Mouse (Mus musculus) WW6 (cell line): ENCODE data around the gene Klhdc8a.

Experiments used
- DNase-seq: peaks from one replicate; pipeline ENCODE4 v3.0.0-alpha.2; 2013; ENCODE audit warnings: low read depth, low spot score

The Klhdc8a gene

GRCm38 (mm10) chr1:132317413-132317812 lies 19.0 kb downstream of the Klhdc8a start:
- no peak for DNase-seq

- no peak for DNase-seq
These were observed 19.8 kb downstream of the Klhdc8a start for GRCm38 (mm10) chr1:132317894-132318863.

GRCm38 (mm10) chr1:132319242-132319641 lies 20.8 kb downstream of the Klhdc8a start:
- no peak for DNase-seq

DNA sequence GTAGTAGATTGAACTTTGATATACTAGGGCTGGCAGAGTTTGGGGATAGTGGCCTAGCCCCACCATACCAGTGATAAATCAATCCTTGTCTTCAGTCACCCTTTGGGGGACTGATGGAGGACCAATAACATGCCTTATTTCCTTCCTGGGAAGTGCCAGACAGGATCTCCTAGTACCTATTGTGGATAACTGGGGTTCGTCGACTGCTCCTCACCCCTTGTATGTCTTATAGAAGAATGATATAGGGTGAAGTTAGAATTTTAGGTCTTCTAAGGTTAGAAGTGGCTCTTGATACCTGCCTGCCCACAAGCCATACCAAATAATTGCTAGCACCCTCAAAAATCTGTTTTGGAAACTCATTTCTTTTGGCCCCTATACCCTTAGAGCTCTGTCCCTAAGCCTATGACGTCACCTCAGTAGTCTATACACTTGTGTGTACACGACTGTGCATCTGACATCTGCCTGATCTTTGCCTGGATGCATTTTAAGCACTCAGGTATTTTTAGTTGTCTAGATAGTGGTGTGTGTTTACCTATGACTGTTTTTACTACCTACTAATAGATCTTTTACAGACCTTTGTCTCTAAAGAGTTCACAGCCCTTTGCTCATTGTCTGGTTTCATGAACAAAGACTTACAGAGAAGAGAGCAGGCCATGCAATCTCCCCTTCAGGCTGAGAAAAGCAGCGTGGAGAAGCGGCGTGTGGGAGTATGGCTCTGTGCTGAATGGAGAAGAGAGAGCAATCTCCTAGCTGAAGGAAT lies 23.6 kb downstream of the Klhdc8a start:
- DNase-seq = no peak

DNA sequence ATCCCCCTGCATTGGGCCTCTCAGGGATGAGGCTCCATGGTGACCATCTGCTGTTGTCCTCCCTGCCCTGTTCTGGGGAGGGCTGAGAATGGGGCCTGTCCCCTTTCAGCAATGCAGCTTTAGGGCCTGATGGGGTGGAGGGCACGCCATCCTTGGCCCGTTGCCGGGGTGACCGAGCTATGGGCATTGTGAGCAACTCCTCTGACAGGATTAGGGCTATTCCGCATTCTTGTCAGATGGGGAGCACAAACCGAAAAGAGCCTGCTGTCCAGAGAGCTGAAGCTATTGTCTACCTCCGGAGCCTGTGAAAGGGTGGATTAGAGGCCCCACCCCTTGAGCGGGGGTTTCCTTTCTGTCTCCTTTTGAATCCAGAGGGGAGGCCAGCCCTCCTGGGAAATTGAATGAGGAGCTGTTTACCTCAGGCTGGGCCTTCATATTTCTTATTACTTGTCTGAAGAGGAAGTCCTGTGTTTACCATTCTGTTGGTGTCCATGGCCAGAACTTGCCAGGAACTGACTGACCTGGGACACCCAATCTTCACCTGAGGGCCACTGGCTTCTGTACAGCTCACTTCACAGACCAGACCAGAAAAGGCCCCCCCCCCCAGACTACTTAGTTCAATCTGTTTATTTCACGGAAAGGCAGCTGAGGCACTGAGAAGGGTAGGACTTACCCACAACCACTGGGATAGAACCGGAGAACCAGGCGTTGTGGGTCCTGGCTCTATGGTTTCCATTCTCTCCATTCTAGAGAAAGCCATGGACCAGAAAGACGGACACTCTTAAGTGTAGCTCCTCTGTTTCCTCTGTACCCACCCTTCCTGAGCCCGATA lies 24.5 kb downstream of the Klhdc8a start:
- peak; percentile 28 for DNase-seq

GRCm38 (mm10) chr1:132326777-132327176 lies 28.4 kb downstream of the Klhdc8a start:
- no peak for DNase-seq

- DNase-seq = no peak
These were observed 29.1 kb downstream of the Klhdc8a start for GRCm38 (mm10) chr1:132327477-132327876.

- DNase-seq = no peak
These were observed 30.1 kb downstream of the Klhdc8a start for GRCm38 (mm10) chr1:132328565-132328964.

- no peak for DNase-seq
These were observed 31.2 kb downstream of the Klhdc8a start for GRCm38 (mm10) chr1:132329656-132330055.

GRCm38 (mm10) chr1:132330397-132330796 lies 32.0 kb downstream of the Klhdc8a start:
- no peak for DNase-seq

- peak; percentile 45 for DNase-seq
These were observed 32.9 kb downstream of the Klhdc8a start for GRCm38 (mm10) chr1:132331283-132331682.

DNA sequence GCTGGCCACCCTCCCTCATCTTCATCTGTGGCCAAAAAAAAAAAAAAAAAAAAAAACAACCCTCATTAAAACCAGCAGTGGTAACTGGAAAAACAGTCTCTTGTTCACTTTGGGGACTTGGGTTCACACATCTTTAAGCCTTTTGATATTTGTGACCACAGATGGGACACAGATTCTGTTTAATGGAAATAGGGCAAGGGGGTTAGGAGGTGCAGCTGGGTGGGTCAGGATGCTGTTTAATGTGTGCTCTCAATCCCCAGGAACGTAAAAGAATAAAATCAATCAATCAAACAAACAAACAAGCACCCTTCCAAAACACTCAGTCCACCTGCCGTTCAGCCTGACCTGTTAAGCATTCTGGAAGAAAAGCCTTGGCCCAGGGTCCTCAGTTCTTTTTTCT lies 34.8 kb downstream of the Klhdc8a start:
- no peak for DNase-seq

DNA sequence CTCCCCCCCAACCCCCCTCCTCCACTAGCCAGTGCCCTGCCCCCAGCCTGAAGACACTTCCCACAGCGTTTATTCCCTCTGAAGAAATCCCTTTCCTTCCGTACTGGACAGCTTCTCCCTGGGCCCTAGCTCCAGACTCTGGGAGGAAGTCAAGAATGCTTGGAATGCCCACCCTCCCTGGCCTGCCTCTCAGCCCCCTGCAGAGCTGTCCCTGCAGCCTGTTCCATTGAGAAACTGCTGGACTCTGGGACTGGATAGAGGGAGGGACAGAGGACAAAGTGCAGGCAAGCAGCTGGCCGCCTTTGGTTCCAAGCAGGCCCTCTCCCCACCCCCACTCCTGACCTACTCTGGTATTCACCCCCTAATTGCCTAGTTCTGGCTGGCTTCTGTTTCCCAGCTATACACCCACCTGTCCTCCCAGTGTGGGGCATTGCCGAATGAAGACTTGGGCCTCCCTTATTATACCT lies 35.3 kb downstream of the Klhdc8a start:
- DNase-seq = no peak

- DNase-seq = no peak
These were observed 35.9 kb downstream of the Klhdc8a start for GRCm38 (mm10) chr1:132334178-132334801.

DNA sequence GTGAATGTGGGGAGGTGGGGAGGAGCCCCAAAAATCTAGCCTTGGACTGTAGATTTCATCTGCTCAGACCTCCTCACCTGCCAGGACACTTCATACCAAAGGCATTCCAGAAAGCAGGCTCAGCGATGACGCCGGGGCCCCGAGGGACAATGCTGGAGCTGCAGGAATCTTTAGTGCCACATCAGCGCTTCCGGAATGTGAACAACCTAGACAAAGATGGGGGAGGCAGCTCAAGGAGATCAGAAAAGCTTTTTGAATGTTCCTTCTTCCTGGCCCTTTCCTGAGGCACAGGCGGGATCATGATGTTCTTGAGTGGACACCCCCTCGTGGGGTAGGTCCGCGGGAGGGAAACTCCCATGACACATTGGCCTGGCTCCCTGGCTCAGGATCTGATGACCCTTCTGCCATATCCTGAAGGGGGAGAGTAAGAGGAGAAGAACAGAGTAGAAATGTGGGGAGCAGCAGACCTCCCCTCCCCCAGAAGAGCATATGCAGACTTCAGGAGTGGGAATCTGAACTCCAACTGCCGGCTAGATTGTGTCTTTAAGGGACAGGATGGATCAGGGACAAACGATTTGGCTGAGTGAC lies 37.0 kb downstream of the Klhdc8a start:
- no peak for DNase-seq

DNA sequence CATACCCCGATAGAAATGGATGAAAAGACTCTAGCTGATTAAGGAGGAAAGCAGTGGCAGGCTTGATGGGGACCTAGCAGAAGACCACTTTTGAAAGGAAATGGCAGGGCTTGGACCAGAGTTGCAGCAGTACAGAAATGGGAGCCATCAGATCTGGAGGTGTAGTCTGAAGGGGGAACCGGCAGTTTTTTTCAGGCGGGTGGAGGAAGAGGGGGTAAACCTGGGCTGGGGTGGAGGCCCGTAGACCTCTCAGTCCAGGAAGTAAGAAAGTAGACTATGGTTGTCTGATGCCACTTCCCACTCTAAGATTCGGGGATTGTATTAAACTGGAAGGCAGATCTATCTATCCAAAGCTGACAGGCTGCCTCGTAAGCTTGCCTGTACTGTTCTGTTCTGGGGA lies 38.5 kb downstream of the Klhdc8a start:
- no peak for DNase-seq

DNA sequence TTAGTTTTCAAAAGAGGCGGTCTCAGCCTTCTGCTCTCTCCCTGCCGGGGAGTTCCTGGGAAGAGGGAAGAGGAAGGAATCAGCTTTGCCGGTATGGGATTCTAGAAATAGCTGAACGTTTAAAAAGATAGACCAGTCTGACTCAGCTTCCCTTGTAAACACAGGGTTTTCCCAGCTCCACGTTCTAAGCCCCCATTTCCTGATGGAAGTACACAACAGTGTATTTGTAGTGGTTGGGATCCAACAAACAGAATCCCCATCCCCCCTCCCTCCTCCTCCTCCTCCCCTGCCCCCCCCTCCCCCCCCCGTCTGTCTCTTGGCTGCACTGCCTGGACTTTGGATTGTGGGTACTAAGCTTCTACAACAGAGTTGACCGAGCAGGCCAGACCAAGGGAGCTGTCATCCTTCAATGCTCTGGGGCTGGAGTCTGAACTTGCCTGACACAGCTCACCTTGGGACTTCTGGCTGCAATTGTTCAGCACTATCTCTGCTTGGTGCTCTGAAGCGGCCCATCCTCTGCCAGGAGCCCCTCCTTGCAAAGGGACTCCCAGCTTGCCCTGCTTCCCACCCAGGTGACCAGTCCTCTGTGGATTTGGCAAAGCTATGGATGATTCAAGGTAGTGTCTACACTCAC lies 39.7 kb downstream of the Klhdc8a start:
- DNase-seq = no peak

DNA sequence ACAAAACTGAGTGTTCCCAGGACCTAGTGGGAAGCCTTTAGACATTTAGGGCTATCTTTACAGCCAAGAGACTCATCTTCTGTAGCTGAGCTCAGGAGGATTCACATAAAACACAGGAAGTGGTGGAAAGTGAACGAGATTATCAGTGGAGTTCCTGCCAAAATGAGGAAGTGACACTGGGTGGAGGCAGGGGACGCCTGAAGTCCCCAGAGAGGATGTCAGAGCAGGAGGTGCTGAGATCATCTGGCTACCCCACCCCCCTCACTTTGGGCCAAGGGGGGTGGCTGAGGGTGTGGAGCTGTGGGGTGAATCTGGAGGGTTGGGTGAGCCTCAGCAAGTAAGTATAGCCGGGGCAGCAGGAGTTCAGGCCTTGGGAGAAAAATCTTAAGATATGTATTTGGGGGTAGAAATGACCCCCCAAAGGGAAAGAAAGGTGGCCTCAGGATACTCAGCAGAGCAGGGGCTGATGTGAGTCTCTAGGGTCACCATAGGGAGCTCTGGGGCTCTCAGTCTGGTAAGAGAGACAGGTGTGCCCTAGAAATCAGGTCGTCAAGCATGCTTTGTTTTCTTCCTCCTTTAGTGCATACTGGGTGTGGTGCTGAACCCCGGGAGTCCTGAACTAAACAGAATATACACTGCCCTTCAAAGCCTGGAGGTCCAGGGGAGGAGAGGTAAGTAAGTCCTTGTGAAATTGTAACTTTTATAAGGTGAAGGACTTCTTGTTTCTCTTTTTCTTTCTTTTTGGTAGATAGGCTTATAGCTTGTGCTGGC lies 43.5 kb downstream of the Klhdc8a start:
- no peak for DNase-seq

GRCm38 (mm10) chr1:132342518-132342917 lies 44.1 kb downstream of the Klhdc8a start:
- no peak for DNase-seq
